Mouse (Mus musculus) liver, adult 2 months (tissue): ENCODE data around the gene Rcan3. TPM values are rescaled to one million over a fixed set of nuclear protein-coding genes. Genes with fewer than 3 reads are reported as not detected.

Experiments used
- DNase-seq: peaks from one replicate; pipeline ENCODE4 v3.0.0-alpha.2; 2011; ENCODE audit warnings: low read depth, low spot score; ENCODE audit errors: extremely low read depth
- H3K27ac ChIP-seq: fragments of 200-500 bp; replicated peaks from 2 replicates; pipeline ENCODE4 v1.5.1; 2012; ENCODE audit warnings: low read depth, mild to moderate bottlenecking, control low read depth, inconsistent platforms, low read length; ENCODE audit not compliant: insufficient read depth
- H3K27me3 ChIP-seq: fragments of 200-500 bp; 2 replicates; pipeline ENCODE4 v1.6.1; 2012; ENCODE audit warnings: mild to moderate bottlenecking, moderate library complexity, low read length, inconsistent platforms; ENCODE audit not compliant: control insufficient read depth, insufficient read depth
- H3K36me3 ChIP-seq: fragments of 200-500 bp; 2 replicates; pipeline ENCODE4 v1.6.1; 2012; ENCODE audit warnings: low read length, inconsistent platforms; ENCODE audit not compliant: control insufficient read depth, insufficient read depth
- H3K4me1 ChIP-seq: fragments of 200-500 bp; 2 replicates; pipeline ENCODE4 v1.6.1; 2011; ENCODE audit warnings: low read length; ENCODE audit not compliant: control insufficient read depth, insufficient read depth
- H3K4me3 ChIP-seq: fragments of 200-500 bp; 2 replicates; pipeline ENCODE4 v1.5.1; 2011; ENCODE audit warnings: low read depth, mild to moderate bottlenecking, control low read depth, low read length, moderate library complexity; ENCODE audit not compliant: insufficient read depth
- H3K79me2 ChIP-seq: fragments of 200-500 bp; 2 replicates; pipeline ENCODE4 v1.6.1; 2012; ENCODE audit warnings: inconsistent platforms, mild to moderate bottlenecking, low read length, moderate library complexity; ENCODE audit not compliant: control insufficient read depth, insufficient read depth
- H3K9ac ChIP-seq: fragments of 200-500 bp; 2 replicates; pipeline ENCODE4 v1.6.1; 2012; ENCODE audit warnings: low read depth, mild to moderate bottlenecking, control low read depth, inconsistent platforms, low read length
- CTCF ChIP-seq: fragments of 200-500 bp; IDR thresholded peaks from 2 replicates; pipeline ENCODE4 v1.5.1; 2011; ENCODE audit warnings: low read depth, low read length, control low read depth
- POLR2A ChIP-seq: fragments of 200-500 bp; IDR thresholded peaks from 2 replicates; pipeline ENCODE4 v1.6.1; 2011; ENCODE audit warnings: low read length, control low read depth; ENCODE audit not compliant: insufficient read depth; ENCODE audit errors: extremely low read depth
- WGBS: fragments of 180-500 bp; shearing (Covaris S2); methylation state at CpG from one replicate; pipeline ENCODE4 v1.1.7; 2018; 5-methylcytosine and 5-hydroxymethylcytosine counted together
- polyA plus RNA-seq: library from polyadenylated mRNA; depleted of rRNA; stranded (reverse); fragments of >200 nt; gene quantifications from 2 replicates; pipeline ENCODE4 v1.2.3, GENCODE M21; 2012; rRNA removed
- total RNA-seq: library from RNA; depleted of rRNA; stranded (reverse); fragments of >200 nt; gene quantifications from 2 replicates; pipeline ENCODE4 v1.2.3, GENCODE M21; 2014; rRNA removed

Rcan3 gene
- 1.1 and 1.7 TPM in 2 replicates for total RNA-seq
- polyA plus RNA-seq = 1.5 and 1.8 TPM in 2 replicates

- no peaks in the 10 kb centered on the region for H3K36me3 ChIP-seq
- DNase-seq = peak; percentile 62
- H3K4me3 ChIP-seq = peak within 1 kb of the TSS; percentile 83
- H3K27me3 ChIP-seq = no peaks in the 10 kb centered on the region
- H3K27ac ChIP-seq = peak within 1 kb of the TSS; percentile 59
- peak within 1 kb of the TSS; percentile 87 for H3K9ac ChIP-seq
- peak; percentile 13; the same call in 1 of the 2 replicates for TF ChIP-seq CTCF
- 0 out of 2 replicates have a peak, but pooled peaks have one; percentile 15 for TF ChIP-seq POLR2A
- peaks cover 2% of the 10 kb centered on the region; the same call in 1 of the 2 replicates for H3K4me1 ChIP-seq
- H3K79me2 ChIP-seq = no peaks in the 10 kb centered on the region
- 1% methylated on average over 78 of the region's 79 CpGs for WGBS
Observed at GRCm38 (mm10) chr4:135433443-135434394, at the start of gene Rcan3. TSS of gene Rcan3 (minus strand) at chr4:135433853.

GRCm38 (mm10) chr4:135480370-135480769, 46.7 kb upstream of the Rcan3 start:
- H3K9ac ChIP-seq = no peak overlapping the region
- no peak for DNase-seq
- H3K27ac ChIP-seq = no peak overlapping the region
- no peak for TF ChIP-seq POLR2A
- no peak for TF ChIP-seq CTCF
- no peaks in the 10 kb centered on the region for H3K4me1 ChIP-seq
- H3K36me3 ChIP-seq = no peaks in the 10 kb centered on the region
- 92% methylated on average over 9 of the region's 9 CpGs for WGBS
- H3K4me3 ChIP-seq = no peak overlapping the region
- H3K79me2 ChIP-seq = no peaks in the 10 kb centered on the region
- no peaks in the 10 kb centered on the region for H3K27me3 ChIP-seq

GRCm38 (mm10) chr4:135477851-135478250, 44.2 kb upstream of the Rcan3 start:
- Histone ChIP-seq H3K4me3 (no peak overlapping the region), H3K4me1 (no peaks in the 10 kb centered on the region), H3K36me3 (no peaks in the 10 kb centered on the region; the same call in 1 of the 2 replicates), H3K9ac (no peak overlapping the region), H3K27ac (no peak overlapping the region), H3K27me3 (no peaks in the 10 kb centered on the region), H3K79me2 (no peaks in the 10 kb centered on the region)
- no peak for DNase-seq
- 82% methylated on average over 10 of the region's 10 CpGs for WGBS
- TF ChIP-seq POLR2A = no peak

GRCm38 (mm10) chr4:135463406-135463805, 29.8 kb upstream of the Rcan3 start:
- H3K79me2 ChIP-seq = no peaks in the 10 kb centered on the region
- TF ChIP-seq CTCF = no peak
- TF ChIP-seq POLR2A = no peak
- H3K36me3 ChIP-seq = peaks cover 6% of the 10 kb centered on the region
- H3K9ac ChIP-seq = no peak overlapping the region
- no peak overlapping the region for H3K4me3 ChIP-seq
- 96% methylated on average over 11 of the region's 11 CpGs for WGBS
- DNase-seq = no peak
- no peaks in the 10 kb centered on the region for H3K4me1 ChIP-seq
- no peaks in the 10 kb centered on the region for H3K27me3 ChIP-seq
- H3K27ac ChIP-seq = no peak overlapping the region

GRCm38 (mm10) chr4:135453572-135453971, 19.9 kb upstream of the Rcan3 start:
- no peak overlapping the region for H3K4me3 ChIP-seq
- no peaks in the 10 kb centered on the region for H3K79me2 ChIP-seq
- DNase-seq = no peak
- WGBS = 80% methylated on average over 12 of the region's 12 CpGs
- TF ChIP-seq POLR2A = no peak
- TF ChIP-seq CTCF = no peak
- H3K36me3 ChIP-seq = no peaks in the 10 kb centered on the region
- H3K9ac ChIP-seq = no peak overlapping the region
- no peak overlapping the region for H3K27ac ChIP-seq
- H3K4me1 ChIP-seq = no peaks in the 10 kb centered on the region
- no peaks in the 10 kb centered on the region for H3K27me3 ChIP-seq

GRCm38 (mm10) chr4:135453164-135453563, 19.5 kb upstream of the Rcan3 start:
- Histone ChIP-seq H3K4me1 (no peaks in the 10 kb centered on the region), H3K27me3 (no peaks in the 10 kb centered on the region), H3K79me2 (no peaks in the 10 kb centered on the region), H3K9ac (no peak overlapping the region), H3K4me3 (no peak overlapping the region), H3K27ac (no peak overlapping the region), H3K36me3 (no peaks in the 10 kb centered on the region)
- TF ChIP-seq CTCF (no peak), POLR2A (no peak)
- no peak for DNase-seq
- WGBS = 85% methylated on average over 6 of the region's 6 CpGs
